Mouse (Mus musculus) sigmoid colon, adult 10 weeks (tissue): ENCODE data around the gene Olfr695. TPM values are rescaled to one million over a fixed set of nuclear protein-coding genes. Genes with fewer than 3 reads are reported as not detected.

Experiments used
- polyA plus RNA-seq: library from polyadenylated mRNA; stranded (reverse); fragments of 350-450 nt; fragmentation: Illumina TruSeq; extraction: RNeasy Lipid Tissue Mini Kit (QIAGEN cat#74804); gene quantifications from one replicate; pipeline ENCODE4 v1.2.3, GENCODE M21; 2014; ENCODE audit warnings: low read depth, low replicate concordance

Gene Olfr695
- not detected for polyA plus RNA-seq

DNA sequence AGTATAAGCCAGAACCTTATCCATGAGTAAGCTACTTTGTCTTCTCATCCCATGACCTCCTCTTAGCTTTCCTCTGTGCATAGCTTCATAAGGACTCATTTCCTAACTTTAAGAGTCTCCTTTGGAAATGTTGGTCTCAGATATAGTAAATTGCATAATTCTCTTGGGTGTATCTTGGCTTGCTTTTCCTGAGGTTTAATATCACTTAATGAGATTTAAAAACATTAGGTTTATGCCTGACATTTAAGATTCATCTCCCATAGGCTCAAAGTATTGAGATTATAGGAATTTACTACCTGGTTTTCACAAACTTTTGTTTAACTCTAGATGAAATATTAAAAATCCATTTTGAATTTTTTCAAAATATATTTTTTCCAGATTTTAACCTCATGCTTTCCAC is at the start of gene Olfr695:
Gene Olfr695, minus strand, starts transcription at position 101 of the 400 bp plus-strand sequence.

GRCm38 (mm10) chr7:106755297-106755696 is 39.1 kb upstream of the Olfr695 start, which contains the start of gene Olfr698:
Olfr698 (minus strand) TSS chr7:106755397.

DNA sequence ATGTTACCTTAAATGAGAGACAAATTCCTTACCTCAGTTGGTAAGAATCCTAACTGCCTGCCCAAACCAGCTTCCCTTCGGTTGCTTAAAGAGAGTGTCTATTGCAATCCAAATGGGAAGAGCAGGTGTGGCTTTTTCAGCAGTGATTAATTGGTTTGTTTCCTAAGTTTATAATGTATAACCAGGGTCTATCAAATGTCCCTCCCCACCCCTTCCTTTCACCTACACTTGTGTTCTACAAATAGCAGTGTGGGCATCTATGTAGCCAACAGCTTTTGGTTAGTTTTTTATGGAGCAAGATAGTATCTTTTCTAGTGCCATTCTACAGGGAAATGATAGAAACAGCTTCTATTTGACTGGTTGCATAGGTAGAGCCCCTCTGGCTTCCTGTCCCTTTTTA is 26.1 kb upstream of the Olfr695 start, which contains the start of gene Olfr697:
Gene Olfr697, minus strand, starts transcription at position 101 of the 400 bp plus-strand sequence.

GRCm38 (mm10) chr7:106691714-106692113 is 24.5 kb downstream of the Olfr695 start, which contains the start of gene Olfr694:
Olfr694 (minus strand) TSS chr7:106691814.

GRCm38 (mm10) chr7:106680484-106680883 is 35.7 kb downstream of the Olfr695 start, which contains the start of gene Olfr693:
Olfr693 (minus strand) TSS chr7:106680584.

Other genes starting within 250 kb of the Olfr695 start
- not detected for gene Olfr693, start 35.8 kb downstream of the Olfr695 start, polyA plus RNA-seq
- gene Olfr694, start 24.6 kb downstream of the Olfr695 start, polyA plus RNA-seq = not detected
- gene Olfr697, start 26.0 kb upstream of the Olfr695 start, polyA plus RNA-seq = not detected
- gene Olfr698, start 39.0 kb upstream of the Olfr695 start, polyA plus RNA-seq = not detected
- not detected for gene Olfr699, start 76.8 kb upstream of the Olfr695 start, polyA plus RNA-seq
- gene Olfr700, start 92.4 kb upstream of the Olfr695 start, polyA plus RNA-seq = not detected
- gene Olfr701, start 97.7 kb upstream of the Olfr695 start, polyA plus RNA-seq = not detected
- gene Olfr702, start 117.5 kb upstream of the Olfr695 start, polyA plus RNA-seq = not detected
- gene Olfr703, start 127.0 kb upstream of the Olfr695 start, polyA plus RNA-seq = not detected
- not detected for gene Olfr704, start 146.8 kb upstream of the Olfr695 start, polyA plus RNA-seq
- gene Olfr705, start 160.5 kb upstream of the Olfr695 start, polyA plus RNA-seq = not detected
- not detected for gene Olfr706, start 171.8 kb upstream of the Olfr695 start, polyA plus RNA-seq
- not detected for gene Olfr707, start 184.8 kb upstream of the Olfr695 start, polyA plus RNA-seq
- gene Olfr1532-ps1, start 191.6 kb upstream of the Olfr695 start, polyA plus RNA-seq = not detected
- not detected for gene Olfr709-ps1, start 215.8 kb upstream of the Olfr695 start, polyA plus RNA-seq
- gene Olfr710, start 231.9 kb upstream of the Olfr695 start, polyA plus RNA-seq = not detected
- not detected for gene Olfr6, start 247.5 kb upstream of the Olfr695 start, polyA plus RNA-seq